Mouse (Mus musculus): ENCODE results near the gene Sfxn5.

Gene Sfxn5

DNA sequence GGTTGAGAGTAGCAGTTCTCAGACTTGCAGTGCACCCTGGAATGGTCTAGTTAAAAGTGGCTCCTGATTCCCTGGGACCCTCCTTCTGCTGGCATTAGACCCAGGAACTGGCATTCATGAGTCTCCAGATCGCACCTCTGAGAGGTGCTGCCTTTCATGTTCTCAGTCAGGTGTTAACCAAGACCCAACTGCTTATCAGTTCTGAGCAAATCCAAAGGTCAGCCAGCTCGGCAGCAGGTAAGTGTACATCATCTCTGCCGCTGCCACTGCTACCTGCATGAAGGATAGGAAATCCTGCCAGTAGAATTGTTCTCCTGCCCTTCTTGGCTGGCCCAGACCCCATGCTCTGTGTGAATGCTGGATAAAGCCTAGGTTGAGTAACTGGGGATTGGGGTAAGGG lies 102.5 kb downstream of the Sfxn5 start:
- DNase-seq: no peak

- no peak for DNase-seq
Observed at GRCm38 (mm10) chr6:85227520-85227919, 105.7 kb downstream of the Sfxn5 start.

DNA sequence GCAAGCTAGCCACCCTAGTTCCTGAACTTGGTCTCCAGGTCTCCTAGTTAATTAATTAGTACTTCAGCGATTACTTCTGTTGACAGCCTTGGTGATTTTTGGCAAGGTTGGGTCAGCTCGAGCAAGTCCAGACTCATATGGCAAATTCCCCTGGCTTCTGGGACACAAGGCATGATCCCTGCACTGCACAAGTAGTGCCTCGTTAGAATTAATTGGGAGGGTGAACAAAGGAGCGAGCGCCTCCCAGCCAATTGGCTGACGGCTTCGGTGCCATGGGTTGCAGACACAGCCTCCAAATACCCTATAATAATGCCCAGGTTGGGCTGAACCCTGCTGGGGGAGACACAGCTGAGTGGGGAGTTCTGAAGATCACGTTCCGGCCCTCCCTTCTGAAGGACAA lies 106.7 kb downstream of the Sfxn5 start:
- no peak for DNase-seq

- DNase-seq: no peak
Observed at GRCm38 (mm10) chr6:85224442-85224891, 108.8 kb downstream of the Sfxn5 start.

DNA sequence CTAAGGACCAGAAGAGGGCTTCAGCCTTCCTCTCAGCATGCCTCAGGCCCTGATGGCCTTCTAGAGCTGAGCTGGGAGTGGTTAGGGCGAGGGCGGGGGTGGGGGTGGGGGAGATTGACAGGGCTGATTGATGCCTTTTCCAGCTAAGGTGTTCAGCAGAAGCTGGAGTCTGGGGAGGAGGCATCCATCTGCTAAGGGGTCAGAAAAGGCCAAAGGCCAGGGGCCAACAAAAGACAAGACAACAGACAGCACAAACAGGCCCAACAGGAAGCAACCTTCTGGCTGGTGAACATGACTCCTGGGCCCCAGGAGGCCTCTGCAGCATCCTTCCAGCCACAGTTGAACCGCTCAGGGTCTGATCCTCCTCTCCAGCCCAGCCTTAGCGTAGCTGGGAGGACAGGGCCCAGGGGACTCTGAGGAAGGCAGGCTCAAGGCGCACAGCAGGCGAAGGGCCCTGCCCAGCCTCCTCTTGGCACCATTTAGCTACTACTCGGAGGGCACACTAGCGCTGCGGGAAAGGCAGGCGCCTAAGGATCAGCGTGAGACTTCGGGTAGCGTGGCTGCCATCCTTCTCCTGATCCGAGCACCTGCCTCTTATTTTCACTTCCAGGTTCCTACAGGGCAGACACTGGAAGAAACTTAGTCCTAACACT lies 109.6 kb downstream of the Sfxn5 start:
- no peak for DNase-seq

DNA sequence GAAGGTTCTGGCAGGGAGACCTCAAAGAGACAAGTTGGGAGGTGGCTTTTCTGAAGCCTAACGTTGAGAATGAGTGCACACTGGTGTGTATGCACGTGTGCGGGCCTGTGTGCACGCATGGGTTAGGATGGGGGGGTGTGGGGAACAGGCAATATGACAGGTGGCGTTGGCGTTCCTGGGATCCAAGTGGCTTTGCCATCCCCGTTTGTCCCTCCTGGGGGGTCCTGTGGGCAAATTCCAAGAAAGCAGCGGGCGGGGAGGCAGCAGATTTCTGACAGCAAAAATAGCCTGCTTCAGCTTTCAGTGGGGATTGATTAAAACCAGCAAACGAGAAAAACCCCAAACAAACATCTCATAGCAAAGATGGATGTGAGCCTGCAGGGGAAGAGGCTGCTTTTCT lies 110.7 kb downstream of the Sfxn5 start:
- no peak for DNase-seq

- DNase-seq: no peak
Observed at GRCm38 (mm10) chr6:85220917-85221316, 112.3 kb downstream of the Sfxn5 start.

GRCm38 (mm10) chr6:85219706-85220105 lies 113.5 kb downstream of the Sfxn5 start:
- peak; percentile 57 for DNase-seq

DNA sequence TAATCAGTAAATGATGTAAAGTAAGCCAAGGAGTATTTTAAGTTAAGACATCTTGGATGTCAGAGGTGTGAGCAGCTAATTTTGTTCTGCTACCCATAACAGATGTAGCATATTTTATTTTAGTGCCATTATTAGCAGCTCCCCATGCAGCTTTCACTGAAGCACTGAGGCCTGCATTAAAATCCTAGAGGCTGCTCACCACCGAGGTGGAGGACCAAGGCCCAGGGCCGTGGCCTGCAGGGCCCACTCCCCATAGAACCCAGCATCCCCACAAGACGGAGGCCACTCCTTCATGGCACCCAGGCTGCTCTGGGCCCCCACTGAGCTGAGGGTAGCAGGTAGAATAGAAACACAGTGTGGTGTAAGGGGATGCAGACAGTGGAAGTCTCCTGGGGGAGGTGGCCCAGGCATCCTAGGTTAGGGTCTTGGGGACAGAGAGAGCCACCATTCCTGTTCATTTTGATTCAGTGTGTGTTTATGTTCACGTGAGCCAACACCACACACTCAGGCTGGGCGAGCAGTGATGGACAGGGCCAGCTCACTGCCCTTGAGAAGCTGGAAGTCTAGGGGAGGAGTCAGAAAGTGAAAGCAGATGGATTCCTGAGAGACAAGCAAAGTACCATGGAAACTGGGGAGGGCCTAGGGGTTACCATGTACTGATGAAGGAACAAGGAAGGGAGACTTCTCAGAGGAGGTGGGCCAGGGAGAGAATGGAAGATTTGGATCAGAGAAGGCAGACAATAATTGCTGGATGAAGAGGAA lies 114.4 kb downstream of the Sfxn5 start:
- DNase-seq: no peak

DNA sequence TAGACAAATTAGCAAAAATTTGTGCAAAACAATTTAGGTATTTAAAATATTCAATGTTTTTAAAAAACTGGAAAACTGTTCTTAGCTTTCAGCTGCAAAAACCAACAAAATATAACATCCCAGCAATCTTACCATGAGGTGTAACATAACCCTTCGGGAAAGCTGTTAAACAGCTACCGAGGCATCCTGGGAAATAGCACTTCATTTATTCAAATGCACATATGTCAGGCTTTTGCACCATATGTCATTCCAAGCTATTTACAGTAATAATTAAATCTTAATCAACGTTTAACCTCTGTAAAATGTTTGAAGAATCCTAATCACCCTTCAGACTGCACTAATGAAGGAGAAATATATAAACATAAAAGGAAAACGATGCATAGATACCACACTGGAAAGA lies 115.0 kb downstream of the Sfxn5 start:
- DNase-seq: no peak

- no peak for DNase-seq
Observed at GRCm38 (mm10) chr6:85210686-85211085, 122.5 kb downstream of the Sfxn5 start.

DNA sequence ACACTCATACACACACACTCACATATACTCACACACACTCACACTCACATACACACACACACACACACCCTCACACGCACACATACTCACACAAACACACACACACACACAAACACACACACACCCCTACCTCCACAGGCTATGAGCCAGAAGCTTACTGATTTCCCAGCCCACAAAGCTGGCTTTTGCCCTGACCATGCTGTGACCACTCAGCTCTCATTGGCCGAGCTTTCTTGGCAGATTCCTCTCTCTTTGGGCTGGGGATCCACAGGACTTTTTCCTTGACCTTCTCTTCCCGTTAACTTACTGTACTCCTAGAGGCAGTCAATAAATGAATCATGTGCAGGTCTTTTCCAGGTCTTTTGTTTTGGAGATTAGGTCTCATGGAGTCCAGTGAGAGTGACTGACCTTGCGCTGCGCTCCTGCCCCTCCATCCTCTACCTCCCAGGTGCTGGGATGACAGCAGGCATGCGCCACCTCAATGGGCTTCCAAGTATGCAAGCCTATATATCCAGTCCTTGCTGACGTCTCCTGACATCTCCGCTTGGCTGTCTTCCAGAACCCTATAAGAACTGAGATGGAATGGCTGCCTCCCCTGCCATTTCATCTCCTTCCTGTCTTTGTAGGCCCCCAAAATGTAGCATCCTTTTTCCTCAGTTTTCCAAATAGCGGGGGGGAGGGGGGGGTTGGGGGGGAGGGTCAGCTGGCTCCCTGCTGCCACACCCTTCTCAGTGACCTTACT lies 123.8 kb downstream of the Sfxn5 start:
- DNase-seq: no peak

- no peak for DNase-seq
Observed at GRCm38 (mm10) chr6:85207345-85207744, 125.9 kb downstream of the Sfxn5 start.

DNA sequence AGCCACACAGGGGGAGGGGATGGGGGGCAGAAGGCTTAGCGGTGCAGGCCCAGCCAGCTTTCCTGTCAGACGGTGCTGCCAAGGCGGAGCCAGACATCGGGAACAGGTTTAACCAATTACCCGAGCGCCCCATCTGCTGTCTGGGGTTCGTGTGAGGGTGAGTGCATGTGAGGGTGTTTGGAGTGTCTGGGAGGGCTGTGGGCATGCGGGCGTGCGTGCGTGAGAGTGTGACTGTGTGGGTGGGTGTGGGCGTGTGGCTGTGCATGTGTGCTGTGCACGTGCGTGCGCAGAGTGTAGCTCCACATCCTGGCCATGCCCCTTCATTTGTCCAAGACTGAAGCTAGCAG lies 126.3 kb downstream of the Sfxn5 start:
- peak; percentile 46 for DNase-seq

DNA sequence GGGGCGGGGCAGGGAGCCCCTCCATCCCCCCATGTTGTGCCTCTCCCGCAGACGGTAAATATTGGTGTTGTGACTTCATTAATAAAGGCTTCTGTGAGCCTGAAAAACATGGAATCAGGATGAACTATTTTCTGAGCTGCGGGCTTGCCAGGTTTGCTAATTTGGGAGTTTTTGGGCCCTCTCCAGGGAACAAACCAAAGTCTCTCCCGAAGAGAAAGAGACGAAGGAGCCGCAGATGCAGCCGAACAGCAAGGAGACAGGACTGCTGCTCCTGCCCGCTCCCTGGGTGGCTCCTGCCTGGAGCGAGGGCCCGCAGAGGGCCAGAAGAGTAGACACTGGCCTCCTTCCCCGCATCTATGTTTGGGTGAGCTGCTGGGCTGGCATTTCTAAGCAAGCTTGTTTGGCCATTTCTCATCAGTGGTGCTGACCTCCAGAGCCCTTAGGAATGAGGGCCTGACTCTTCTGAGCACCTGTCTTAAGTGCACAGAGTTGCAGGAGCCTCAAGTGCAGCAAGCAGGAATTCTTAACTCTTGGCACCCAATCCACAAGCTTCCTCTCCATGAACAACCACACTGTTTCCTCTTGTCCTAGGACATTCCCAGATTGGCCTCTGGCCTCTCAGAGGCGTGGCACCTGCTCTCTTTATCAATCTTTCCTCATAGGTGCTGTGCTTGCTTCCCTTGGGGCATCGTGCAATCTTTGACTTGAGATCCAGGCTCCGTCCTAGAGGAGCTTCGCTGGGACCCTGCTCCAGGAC lies 126.9 kb downstream of the Sfxn5 start:
- DNase-seq: peak; percentile 52

DNA sequence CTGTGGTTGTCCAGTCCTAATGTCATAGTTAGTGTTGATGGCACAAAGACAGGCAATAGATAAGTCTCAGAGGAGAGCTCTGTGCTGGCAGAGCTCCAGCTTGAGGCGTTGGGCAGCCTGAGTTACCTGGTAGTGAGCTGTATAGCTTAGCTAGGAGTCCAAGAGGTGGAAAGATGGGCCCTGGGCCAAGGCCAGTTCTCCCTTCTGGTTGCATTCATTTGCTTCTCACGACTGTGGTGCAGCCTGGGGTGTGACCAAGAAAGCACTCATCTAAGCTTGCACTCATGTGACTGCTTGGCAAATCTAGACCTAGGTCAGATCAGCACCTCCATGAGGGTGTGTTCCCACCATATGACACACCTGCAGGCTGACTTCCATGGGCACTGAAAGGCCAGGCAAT lies 135.3 kb downstream of the Sfxn5 start:
- no peak for DNase-seq

GRCm38 (mm10) chr6:85193381-85194318 lies 139.6 kb downstream of the Sfxn5 start:
- DNase-seq: peak; percentile 43

GRCm38 (mm10) chr6:85191751-85192440 lies 141.3 kb downstream of the Sfxn5 start:
- DNase-seq: no peak

GRCm38 (mm10) chr6:85190671-85191070 lies 142.6 kb downstream of the Sfxn5 start:
- no peak for DNase-seq

DNA sequence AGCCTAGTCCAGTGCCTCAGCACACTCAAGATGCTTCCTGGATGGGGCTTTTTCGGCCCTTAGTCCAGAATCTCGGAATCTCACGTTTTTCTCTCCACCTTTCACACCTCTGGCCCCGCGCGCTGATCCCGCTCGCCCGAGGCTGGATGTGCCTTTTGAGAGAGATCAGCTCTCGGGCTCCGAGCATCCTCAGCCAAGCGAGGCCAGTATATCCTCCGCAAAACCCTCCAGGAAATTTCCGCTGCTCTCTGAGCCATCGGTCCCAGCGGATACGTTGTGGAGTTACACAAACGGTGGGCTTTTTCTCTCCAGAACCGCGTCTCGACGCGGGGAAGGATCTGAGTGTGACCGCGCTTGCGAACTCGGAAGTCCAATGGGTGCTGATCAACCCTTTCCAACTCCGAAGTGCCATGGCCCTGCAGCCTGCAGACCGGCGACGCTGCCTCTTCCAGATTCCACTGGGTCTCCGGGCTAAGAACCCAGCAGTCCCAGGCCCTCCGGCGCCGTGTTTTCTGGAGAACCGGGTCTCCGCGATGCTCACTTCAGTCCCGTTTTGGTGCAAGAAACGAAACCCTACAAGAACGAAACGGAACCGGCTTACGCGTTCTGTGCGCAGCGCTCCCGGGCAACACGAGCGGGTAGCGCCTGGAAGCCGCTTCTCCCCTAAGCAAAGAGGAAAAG lies 143.2 kb downstream of the Sfxn5 start:
- DNase-seq: peak; percentile 42

DNA sequence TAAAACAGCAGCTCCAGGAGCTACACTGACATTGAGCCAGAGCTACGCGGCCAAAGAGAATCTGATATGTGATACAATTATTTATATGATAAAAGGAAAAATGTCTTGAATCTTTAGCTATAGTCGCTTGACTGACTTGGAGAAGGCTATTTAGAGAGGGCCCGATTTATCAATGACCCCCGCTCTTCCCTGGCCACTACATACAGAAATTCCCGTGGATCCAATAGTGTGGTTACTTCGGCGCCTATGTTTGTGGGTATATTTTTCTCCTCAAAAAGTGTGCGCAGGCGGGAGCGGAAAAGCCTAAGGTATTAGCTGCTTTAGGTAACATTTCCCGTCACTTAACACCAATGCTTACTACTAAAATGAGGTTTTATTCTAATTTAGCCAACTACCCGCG lies 143.9 kb downstream of the Sfxn5 start:
- DNase-seq: no peak
